Mouse (Mus musculus): ENCODE results near the gene Cacng2. TPM values are rescaled to one million over a fixed set of nuclear protein-coding genes. Genes with fewer than 3 reads are reported as not detected.
A peak's percentile ranks its signal among the peaks of the same experiment; 100 is the strongest.

Gene Cacng2
- total and polyA plus RNA-seq, 3 experiments: not detected

GRCm38 (mm10) chr15:77955440-77956403 is 164.1 kb downstream of the Cacng2 start:
- intact Hi-C loops (cut with DNase I): loop anchor here (2.0 kb wide), 1 partner anchor 21 kb away; no protein-coding TSS in a partner anchor
- H3K79me2 ChIP-seq (replicated peaks; ENCODE audit: control insufficient read depth, insufficient read depth, low read length): no peaks in the 10 kb centered on the region
- peaks cover 6% of the 10 kb centered on the region for H3K27me3 ChIP-seq (ENCODE audit: control insufficient read depth, insufficient read depth, low read length)
- DNase-seq: peak in 1 of 2 experiments; percentile 7
- H3K36me3 ChIP-seq (ENCODE audit: control insufficient read depth, insufficient read depth, low read length): no peaks in the 10 kb centered on the region
- peak overlapping the region; percentile 44; the same call in 1 of the 2 replicates for H3K4me3 ChIP-seq
- H3K4me1 ChIP-seq (ENCODE audit: control insufficient read depth, insufficient read depth, low read length): no peaks in the 10 kb centered on the region
- 13% methylated on average over 52 of the region's 52 CpGs for WGBS
- H3K9ac ChIP-seq (ENCODE audit: low read depth, low read length): no peak overlapping the region
- no peak for TF ChIP-seq EP300 (IDR thresholded peaks at IDR 0.05; ENCODE audit: insufficient read depth, low read depth, low read length)
- H3K27ac ChIP-seq: no peak overlapping the region

GRCm38 (mm10) chr15:77954362-77954761 is 165.5 kb downstream of the Cacng2 start:
- no peak overlapping the region for H3K9ac ChIP-seq (ENCODE audit: low read depth, low read length)
- H3K27me3 ChIP-seq (ENCODE audit: control insufficient read depth, insufficient read depth, low read length): peaks cover 6% of the 10 kb centered on the region
- DNase-seq: no peak
- no peak for TF ChIP-seq EP300 (IDR thresholded peaks at IDR 0.05; ENCODE audit: insufficient read depth, low read depth, low read length)
- no peak for TF ChIP-seq CTCF (IDR thresholded peaks at IDR 0.05)
- no peak for TF ChIP-seq POLR2A (IDR thresholded peaks at IDR 0.05; ENCODE audit: insufficient read depth, low read depth, low read length)
- H3K79me2 ChIP-seq (replicated peaks; ENCODE audit: control insufficient read depth, insufficient read depth, low read length): no peaks in the 10 kb centered on the region
- no peaks in the 10 kb centered on the region for H3K36me3 ChIP-seq (ENCODE audit: control insufficient read depth, insufficient read depth, low read length)
- intact Hi-C loops (cut with DNase I): no loop called here
- 81% methylated on average over 2 of the region's 2 CpGs for WGBS
- no peaks in the 10 kb centered on the region for H3K4me1 ChIP-seq (ENCODE audit: control insufficient read depth, insufficient read depth, low read length)
- H3K27ac ChIP-seq: no peak overlapping the region
- no peak overlapping the region for H3K4me3 ChIP-seq

GRCm38 (mm10) chr15:77952921-77953320 is 166.9 kb downstream of the Cacng2 start:
- Histone ChIP-seq H3K36me3 (ENCODE audit: control insufficient read depth, insufficient read depth, low read length) (no peaks in the 10 kb centered on the region), H3K4me1 (ENCODE audit: control insufficient read depth, insufficient read depth, low read length) (no peaks in the 10 kb centered on the region), H3K4me3 (no peak overlapping the region), H3K9ac (ENCODE audit: low read depth, low read length) (no peak overlapping the region), H3K79me2 (replicated peaks; ENCODE audit: control insufficient read depth, insufficient read depth, low read length) (no peaks in the 10 kb centered on the region), H3K27me3 (ENCODE audit: control insufficient read depth, insufficient read depth, low read length) (peaks cover 6% of the 10 kb centered on the region), H3K27ac (no peak overlapping the region)
- no peak for DNase-seq
- TF ChIP-seq EP300 (IDR thresholded peaks at IDR 0.05; ENCODE audit: insufficient read depth, low read depth, low read length) (no peak), CTCF (IDR thresholded peaks at IDR 0.05) (no peak), POLR2A (IDR thresholded peaks at IDR 0.05; ENCODE audit: insufficient read depth, low read depth, low read length) (no peak)
- intact Hi-C loops (cut with DNase I): no loop called here
- 82% methylated on average over 3 of the region's 3 CpGs for WGBS

- H3K27ac ChIP-seq: no peak overlapping the region
- WGBS: 82% methylated on average over 7 of the region's 7 CpGs
- TF ChIP-seq EP300 (IDR thresholded peaks at IDR 0.05; ENCODE audit: insufficient read depth, low read depth, low read length) (no peak), POLR2A (IDR thresholded peaks at IDR 0.05; ENCODE audit: insufficient read depth, low read depth, low read length) (no peak), CTCF (IDR thresholded peaks at IDR 0.05) (no peak)
- no peaks in the 10 kb centered on the region for H3K36me3 ChIP-seq (ENCODE audit: control insufficient read depth, insufficient read depth, low read length)
- intact Hi-C loops (cut with DNase I): no loop called here
- H3K9ac ChIP-seq (ENCODE audit: low read depth, low read length): no peak overlapping the region
- H3K4me1 ChIP-seq (ENCODE audit: control insufficient read depth, insufficient read depth, low read length): no peaks in the 10 kb centered on the region
- H3K27me3 ChIP-seq (ENCODE audit: control insufficient read depth, insufficient read depth, low read length): no peaks in the 10 kb centered on the region
- no peak for DNase-seq
- H3K79me2 ChIP-seq (replicated peaks; ENCODE audit: control insufficient read depth, insufficient read depth, low read length): no peaks in the 10 kb centered on the region
- no peak overlapping the region for H3K4me3 ChIP-seq
These were observed 170.8 kb downstream of the Cacng2 start for GRCm38 (mm10) chr15:77949061-77949460.

GRCm38 (mm10) chr15:77945711-77946110 is 174.1 kb downstream of the Cacng2 start:
- peak; percentile 52 to 73 for DNase-seq
- WGBS: 73% methylated on average over 4 of the region's 4 CpGs
- Histone ChIP-seq H3K27me3 (ENCODE audit: control insufficient read depth, insufficient read depth, low read length) (no peaks in the 10 kb centered on the region), H3K79me2 (replicated peaks; ENCODE audit: control insufficient read depth, insufficient read depth, low read length) (no peaks in the 10 kb centered on the region), H3K4me1 (ENCODE audit: control insufficient read depth, insufficient read depth, low read length) (no peaks in the 10 kb centered on the region), H3K27ac (no peak overlapping the region), H3K4me3 (no peak overlapping the region), H3K9ac (ENCODE audit: low read depth, low read length) (no peak overlapping the region), H3K36me3 (ENCODE audit: control insufficient read depth, insufficient read depth, low read length) (no peaks in the 10 kb centered on the region)
- intact Hi-C loops (cut with DNase I): no loop called here
- TF ChIP-seq EP300 (IDR thresholded peaks at IDR 0.05; ENCODE audit: insufficient read depth, low read depth, low read length) (no peak), CTCF (IDR thresholded peaks at IDR 0.05) (no peak), POLR2A (IDR thresholded peaks at IDR 0.05; ENCODE audit: insufficient read depth, low read depth, low read length) (no peak)

Other genes starting within 250 kb of the Cacng2 start
- gene Txn2, start 191.0 kb downstream of the Cacng2 start, total RNA-seq (2021): 100 to 1,000 TPM; 260 to 299 TPM
- 403 and 411 TPM in 2 replicates for gene Txn2, start 191.0 kb downstream of the Cacng2 start, polyA plus RNA-seq (2012; rRNA removed)
- gene Foxred2, start 163.3 kb downstream of the Cacng2 start, total RNA-seq (2021): under 1 TPM; 0.39 to 0.84 TPM
- gene Foxred2, start 163.3 kb downstream of the Cacng2 start, polyA plus RNA-seq (2012; rRNA removed): 0.96 and 1.1 TPM in 2 replicates
- gene Eif3d, start 149.2 kb downstream of the Cacng2 start, total RNA-seq (2021): 10 to 100 TPM; 62.6 to 64.4 TPM
- 69.5 and 87.6 TPM in 2 replicates for gene Eif3d, start 149.2 kb downstream of the Cacng2 start, polyA plus RNA-seq (2012; rRNA removed)
- gene Ift27, start 54.1 kb upstream of the Cacng2 start, total RNA-seq (2021): 10 to 100 TPM in 1 of 2 experiments, 1 to 10 TPM in 1; 9.3 to 10.0 TPM
- gene Ift27, start 54.1 kb upstream of the Cacng2 start, polyA plus RNA-seq (2012; rRNA removed): 22.6 and 22.8 TPM in 2 replicates
- under 1 TPM; 0.44 to 0.77 TPM for gene Pvalb, start 86.4 kb upstream of the Cacng2 start, total RNA-seq (2021)
- gene Pvalb, start 86.4 kb upstream of the Cacng2 start, polyA plus RNA-seq (2012; rRNA removed): 0.37 and 0.56 TPM in 2 replicates
- 1 to 10 TPM; 1.6 to 1.8 TPM for gene Ncf4, start 124.8 kb upstream of the Cacng2 start, total RNA-seq (2021)
- 4.5 and 4.9 TPM in 2 replicates for gene Ncf4, start 124.8 kb upstream of the Cacng2 start, polyA plus RNA-seq (2012; rRNA removed)
- under 1 TPM; 0.75 to 0.84 TPM for gene Csf2rb2, start 185.7 kb upstream of the Cacng2 start, total RNA-seq (2021)
- 1.2 and 1.6 TPM in 2 replicates for gene Csf2rb2, start 185.7 kb upstream of the Cacng2 start, polyA plus RNA-seq (2012; rRNA removed)
- 1 to 10 TPM; 1.6 to 2.2 TPM for gene Csf2rb, start 205.7 kb upstream of the Cacng2 start, total RNA-seq (2021)
- 2.1 and 2.8 TPM in 2 replicates for gene Csf2rb, start 205.7 kb upstream of the Cacng2 start, polyA plus RNA-seq (2012; rRNA removed)

Data from heart, adult 2 months (tissue).